Mouse (Mus musculus): Measurements from ENCODE around the gene Anp32e.
"Not testable (repeated sequence)": the region's sequence is repeated elsewhere in the genome, so short reads cannot be mapped to it uniquely, and the experiment has no call there.

Anp32e gene

GRCm38 (mm10) chr3:95928658-95929503, at the start of gene Anp32e:
Gene Anp32e, plus strand, starts transcription at chr3:95929246.
- peak; percentile 96 to 97 for DNase-seq (ENCODE audit: low spot score in 2 of 2)

GRCm38 (mm10) chr3:95881979-95882815, 46.8 kb upstream of the Anp32e start, which contains the start of gene Ciart:
Gene Ciart, minus strand, starts transcription at chr3:95882251.
- peak; percentile 93 for DNase-seq (ENCODE audit: low spot score in 2 of 2)

- peak in 1 of 2 experiments; percentile 31 for DNase-seq (ENCODE audit: low spot score in 2 of 2)
Measured at GRCm38 (mm10) chr3:95882816-95883425, 46.1 kb upstream of the Anp32e start.

- DNase-seq (ENCODE audit: low spot score in 2 of 2): no peak
Measured at GRCm38 (mm10) chr3:95884400-95884799, 44.6 kb upstream of the Anp32e start.

GRCm38 (mm10) chr3:95887596-95887995, 41.5 kb upstream of the Anp32e start:
- no peak for DNase-seq (ENCODE audit: low spot score in 2 of 2)

GRCm38 (mm10) chr3:95889664-95890063, 39.4 kb upstream of the Anp32e start:
- no peak for DNase-seq (ENCODE audit: low spot score in 2 of 2)

- peak in 1 of 2 experiments; percentile 51 for DNase-seq (ENCODE audit: low spot score in 2 of 2)
Measured at GRCm38 (mm10) chr3:95891211-95892065, 37.6 kb upstream of the Anp32e start, which contains the start of gene BC028528. Gene BC028528, minus strand, starts transcription at chr3:95892005.

- no peak for DNase-seq (ENCODE audit: low spot score in 2 of 2)
Measured at GRCm38 (mm10) chr3:95892066-95893052, 36.7 kb upstream of the Anp32e start.

- DNase-seq (ENCODE audit: low spot score in 2 of 2): no peak
Measured at GRCm38 (mm10) chr3:95893126-95893525, 35.9 kb upstream of the Anp32e start.

GRCm38 (mm10) chr3:95893606-95894316, 35.3 kb upstream of the Anp32e start, which contains the start of gene Aph1a:
Gene Aph1a, plus strand, starts transcription at chr3:95893969.
- peak; percentile 95 to 96 for DNase-seq (ENCODE audit: low spot score in 2 of 2)

GRCm38 (mm10) chr3:95894317-95895160, 34.5 kb upstream of the Anp32e start:
- peak in 1 of 2 experiments; percentile 54 for DNase-seq (ENCODE audit: low spot score in 2 of 2)

GRCm38 (mm10) chr3:95895501-95895900, 33.5 kb upstream of the Anp32e start:
- not testable (repeated sequence) for DNase-seq (ENCODE audit: low spot score in 2 of 2)

GRCm38 (mm10) chr3:95899800-95900524, 29.1 kb upstream of the Anp32e start:
- DNase-seq (ENCODE audit: low spot score in 2 of 2): no peak

- no peak for DNase-seq (ENCODE audit: low spot score in 2 of 2)
Measured at GRCm38 (mm10) chr3:95901616-95902372, 27.3 kb upstream of the Anp32e start.

- no peak for DNase-seq (ENCODE audit: low spot score in 2 of 2)
Measured at GRCm38 (mm10) chr3:95902373-95902625, 26.7 kb upstream of the Anp32e start.

GRCm38 (mm10) chr3:95902643-95903042, 26.4 kb upstream of the Anp32e start:
- no peak for DNase-seq (ENCODE audit: low spot score in 2 of 2)

Measured in urinary bladder, postnatal 4 days (tissue).